Mouse (Mus musculus): ENCODE results near the gene Arl5a.

DNA sequence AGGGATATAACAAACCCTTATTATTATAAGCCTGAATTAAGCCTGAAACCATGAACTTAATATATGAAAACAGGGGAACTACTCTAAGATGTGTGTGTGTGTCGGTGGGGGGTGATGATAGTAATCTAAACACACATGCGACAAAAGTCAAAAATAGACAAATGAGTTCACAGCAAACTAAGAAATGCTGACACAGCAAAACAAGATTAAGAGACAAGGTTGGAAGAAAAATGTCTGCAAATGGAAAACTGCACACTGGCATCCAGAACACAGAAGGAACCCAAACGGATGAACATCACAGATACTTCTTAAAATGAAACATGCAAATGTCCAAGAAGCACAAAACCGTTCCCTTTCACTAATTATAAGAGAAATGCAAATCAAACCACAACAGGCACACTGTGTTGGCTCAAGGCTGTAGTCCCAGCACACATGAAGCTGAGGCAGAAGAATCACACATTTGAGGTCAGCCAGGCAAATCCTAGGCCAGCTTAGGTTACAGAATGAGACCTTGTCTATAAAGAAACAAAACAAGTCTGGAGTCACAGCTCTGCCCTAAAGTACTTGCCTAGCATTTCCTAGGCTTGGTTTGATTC lies 15.8 kb upstream of the Arl5a start:
- TF ChIP-seq CTCF (IDR thresholded peaks at IDR 0.05; ENCODE audit: control insufficient read depth, insufficient read depth, insufficient replicate concordance, low read depth, low read length) (no peak), POLR2A (IDR thresholded peaks at IDR 0.05; ENCODE audit: control insufficient read depth, low read depth, low read length) (no peak)
